Mouse (Mus musculus) testis, adult 10 weeks (tissue): Measurements from ENCODE around the gene Olfr374. TPM values are rescaled to one million over a fixed set of nuclear protein-coding genes. Genes with fewer than 3 reads are reported as not detected.

Source experiments
- polyA plus RNA-seq: library from polyadenylated mRNA; stranded (reverse); fragments of 350-450 nt; fragmentation: Illumina TruSeq; extraction: RNeasy Lipid Tissue Mini Kit (QIAGEN cat#74804); gene quantifications from one replicate; pipeline ENCODE4 v1.2.3, GENCODE M21; 2014; ENCODE audit warnings: low read depth, low replicate concordance

Gene Olfr374
- polyA plus RNA-seq, result not detected

DNA sequence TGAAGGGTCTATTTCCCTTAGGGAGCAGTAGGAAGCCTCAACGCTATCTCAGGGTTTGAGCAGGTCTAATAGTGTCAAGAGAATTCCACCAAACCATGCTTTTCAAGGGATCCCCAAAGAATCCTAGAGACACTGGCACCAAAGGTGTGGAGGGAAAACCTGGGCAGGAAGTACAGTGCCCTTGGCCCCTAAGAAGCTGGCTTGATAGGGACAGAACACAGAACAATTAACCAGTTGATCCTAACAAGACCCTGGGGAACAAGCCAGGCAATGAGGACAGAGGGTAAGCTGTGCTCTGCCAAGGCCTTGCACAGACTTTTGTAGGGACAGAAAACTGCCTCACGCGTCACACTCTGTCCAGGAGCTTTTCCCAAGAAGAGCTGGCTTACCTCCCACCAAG, at the start of gene Olfr374:
Gene Olfr374, plus strand, starts transcription at position 301 of the 400 bp plus-strand sequence.

DNA sequence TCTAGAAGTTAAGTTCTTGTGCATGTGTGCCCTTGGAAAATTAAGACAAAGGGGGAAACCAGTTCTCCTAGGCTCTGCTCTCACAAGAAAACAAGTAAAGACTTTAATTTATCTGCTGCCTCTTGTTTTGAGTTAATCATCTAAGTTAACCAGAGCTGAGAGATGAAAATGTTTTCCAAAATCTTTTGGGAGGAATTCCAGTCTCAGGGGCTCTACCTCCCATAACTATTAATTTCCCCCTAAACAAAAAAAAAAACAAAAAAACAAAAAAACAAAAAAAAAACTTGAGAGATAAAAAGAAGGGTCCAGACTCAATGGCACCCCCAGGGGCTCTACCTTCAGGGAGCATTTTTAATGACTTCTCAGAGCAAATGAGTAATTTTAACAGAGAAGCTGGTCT, 24.0 kb upstream of the Olfr374 start, which contains the start of gene Olfr373:
Gene Olfr373, plus strand, starts transcription at position 301 of the 400 bp plus-strand sequence.

DNA sequence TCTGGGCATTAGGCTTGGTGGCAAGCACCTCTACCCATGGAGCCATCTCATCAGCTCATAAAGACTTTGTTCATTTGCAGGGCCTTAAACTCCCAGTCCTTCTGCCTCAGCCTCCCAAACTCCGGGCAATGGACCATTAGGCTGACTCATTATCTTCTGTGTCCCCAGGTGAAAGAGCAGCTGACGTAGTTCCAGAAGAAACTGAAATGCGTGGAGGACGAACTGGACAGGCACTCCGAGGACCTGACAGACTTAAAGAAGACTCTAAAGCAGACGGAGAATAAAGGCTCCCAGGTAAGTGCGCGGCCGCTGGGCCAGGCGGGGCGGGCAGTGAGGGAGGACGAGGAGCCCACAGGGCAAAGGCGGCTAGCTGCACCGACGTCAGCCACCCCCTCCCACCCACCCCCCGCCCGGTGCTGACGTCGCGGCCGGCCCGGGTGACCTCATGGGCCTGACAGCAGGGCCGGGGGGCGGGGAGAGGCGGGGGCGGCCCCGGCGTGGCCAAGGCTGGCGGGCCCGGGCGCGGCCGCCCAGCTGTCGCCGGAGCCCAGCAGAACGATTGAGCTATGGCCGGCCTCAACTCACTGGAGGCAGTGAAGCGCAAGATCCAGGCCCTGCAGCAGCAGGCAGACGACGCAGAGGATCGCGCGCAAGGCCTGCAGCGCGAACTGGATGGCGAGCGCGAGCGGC, 28.1 kb downstream of the Olfr374 start, which contains the start of gene Tpm4:
Gene Tpm4, plus strand, starts transcription at position 220 of the 690 bp plus-strand sequence.

DNA sequence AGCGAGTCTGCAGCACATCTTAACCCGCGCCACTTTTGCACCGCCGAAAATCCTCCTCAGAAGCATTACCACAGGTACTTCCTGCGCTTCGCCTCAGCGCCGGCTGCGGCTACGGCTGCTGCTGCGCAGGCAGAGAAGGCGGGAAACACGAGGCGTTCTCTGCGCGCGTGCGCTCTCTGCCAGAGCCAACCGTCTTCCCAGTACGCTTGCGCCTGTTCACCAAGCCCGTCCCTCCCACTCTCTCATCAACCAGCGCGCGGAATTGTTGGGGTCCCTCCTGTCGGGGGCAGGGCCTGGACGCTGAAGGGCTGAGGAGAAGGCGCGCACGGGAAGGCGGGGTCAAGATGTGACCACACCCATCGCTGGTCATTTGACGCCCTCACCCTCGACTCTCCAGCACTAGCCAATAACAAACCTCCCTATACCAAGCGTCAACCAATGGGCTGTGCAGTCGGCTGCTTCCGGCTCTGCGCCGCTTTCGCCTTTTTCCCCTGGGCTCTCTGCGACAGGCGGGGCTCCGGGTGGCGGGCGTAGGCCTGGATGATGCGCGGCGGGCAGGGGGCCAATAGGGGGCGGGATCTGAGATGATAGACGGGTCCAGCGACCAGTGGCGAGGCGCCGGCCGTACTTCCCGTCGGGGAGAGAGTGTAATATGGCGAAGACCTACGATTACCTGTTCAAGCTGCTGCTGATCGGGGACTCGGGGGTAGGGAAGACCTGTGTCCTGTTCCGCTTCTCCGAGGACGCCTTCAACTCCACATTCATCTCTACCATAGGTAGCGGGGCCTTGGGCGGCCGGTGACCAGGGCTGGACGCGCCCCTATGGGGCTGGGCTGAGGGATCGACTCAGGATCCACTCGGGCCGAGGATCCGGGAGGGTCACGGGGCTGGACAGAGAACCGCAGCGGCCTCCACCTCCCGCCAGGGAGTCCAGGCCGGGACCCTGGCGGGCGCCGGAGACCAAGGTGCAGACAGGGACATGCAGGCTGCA, 54.2 kb downstream of the Olfr374 start, which contains the start of gene Rab8a:
Gene Rab8a, plus strand, starts transcription at position 494 of the 991 bp plus-strand sequence.

Other genes with a start within 250 kb of the Olfr374 start
- 5.6 TPM for gene Zfp709, start 225.0 kb upstream of the Olfr374 start, polyA plus RNA-seq
- 2.9 TPM for gene Zfp882, start 198.4 kb upstream of the Olfr374 start, polyA plus RNA-seq
- gene Zfp617, start 198.4 kb upstream of the Olfr374 start, polyA plus RNA-seq, result 34.1 TPM
- 18.2 TPM for gene Zfp961, start 156.0 kb upstream of the Olfr374 start, polyA plus RNA-seq
- gene Cyp4f18, start 97.4 kb upstream of the Olfr374 start, polyA plus RNA-seq, result not detected
- gene Olfr372, start 65.8 kb upstream of the Olfr374 start, polyA plus RNA-seq, result not detected
- not detected for gene Olfr373, start 23.9 kb upstream of the Olfr374 start, polyA plus RNA-seq
- 24.6 TPM for gene Tpm4, start 27.9 kb downstream of the Olfr374 start, polyA plus RNA-seq
- gene Rab8a, start 54.2 kb downstream of the Olfr374 start, polyA plus RNA-seq, result 36.1 TPM
- 0.29 TPM for gene Hsh2d, start 82.6 kb downstream of the Olfr374 start, polyA plus RNA-seq
- 0.31 TPM for gene Cib3, start 105.8 kb downstream of the Olfr374 start, polyA plus RNA-seq
- not detected for gene Gm11034, start 106.6 kb downstream of the Olfr374 start, polyA plus RNA-seq
- 10.3 TPM for gene Fam32a, start 112.7 kb downstream of the Olfr374 start, polyA plus RNA-seq
- 90.0 TPM for gene Ap1m1, start 133.0 kb downstream of the Olfr374 start, polyA plus RNA-seq
- gene Gm10282, start 198.2 kb downstream of the Olfr374 start, polyA plus RNA-seq, result 0.81 TPM
- 5.9 TPM for gene Klf2, start 212.0 kb downstream of the Olfr374 start, polyA plus RNA-seq